Mouse (Mus musculus) retina, adult 2 months (tissue): ENCODE data around the gene Gm29776.

Source experiments
- DNase-seq: peaks from one replicate; pipeline ENCODE4 v3.0.0-alpha.2; 2012; ENCODE audit warnings: low read depth, low spot score

Gene Gm29776

DNA sequence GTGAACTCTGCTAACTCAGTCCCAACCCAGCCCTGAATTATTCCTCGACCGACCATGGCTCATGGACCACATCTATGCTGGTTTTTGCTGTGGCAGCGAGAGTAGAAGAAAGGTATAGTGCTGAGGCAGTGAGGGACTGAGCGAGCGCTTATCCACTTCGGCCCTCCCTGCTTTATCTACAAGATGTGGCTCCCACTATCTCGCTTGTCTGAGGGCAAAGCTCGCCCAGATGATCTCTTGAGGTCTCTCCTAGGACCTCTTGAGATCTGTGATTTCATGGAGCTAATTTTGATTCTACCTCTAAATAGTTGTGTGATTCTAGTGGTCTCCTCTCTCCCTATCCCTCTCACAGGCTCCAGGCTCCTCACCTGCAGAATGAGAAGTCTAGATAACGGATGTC is 10.4 kb upstream of the Gm29776 start:
- DNase-seq, result no peak

DNA sequence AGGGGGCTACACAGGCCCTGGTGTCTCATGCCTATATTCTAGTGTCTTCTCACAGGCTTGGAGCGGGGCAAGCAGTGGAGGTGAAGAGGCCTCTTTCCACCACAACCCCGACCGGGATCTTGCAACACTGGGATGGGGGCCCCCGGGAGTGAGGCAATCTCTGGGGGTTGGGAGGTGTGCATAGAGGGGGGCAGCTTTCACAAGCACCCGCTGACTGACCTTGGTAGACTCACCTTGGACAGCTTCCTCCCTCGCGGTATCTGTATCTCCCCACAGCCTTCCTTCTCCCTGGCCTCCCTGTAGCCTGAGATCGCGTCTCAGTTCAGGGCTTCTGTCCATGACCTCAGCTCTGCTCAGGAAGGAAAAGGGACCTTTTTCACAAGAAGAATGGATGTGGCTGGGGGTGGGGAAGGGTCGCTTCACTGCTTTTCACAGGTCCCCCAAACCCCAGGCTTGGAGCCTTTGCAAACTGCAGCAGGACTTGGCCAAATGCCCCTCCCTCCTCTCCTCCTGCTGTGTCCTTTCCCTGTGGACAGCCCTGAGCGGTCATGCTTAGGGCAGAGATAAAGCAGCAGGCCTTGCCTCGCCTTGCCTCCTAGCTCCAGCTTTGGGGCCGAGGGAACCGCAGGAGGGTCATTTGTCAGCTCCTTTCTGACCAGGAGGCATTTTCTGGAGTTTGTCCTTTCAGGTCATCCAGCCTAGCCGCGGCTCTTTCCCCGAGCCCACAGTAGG is 8.1 kb upstream of the Gm29776 start:
- no peak for DNase-seq

- no peak for DNase-seq
Measured at GRCm38 (mm10) chr14:54705844-54706243, 7.2 kb upstream of the Gm29776 start.

DNA sequence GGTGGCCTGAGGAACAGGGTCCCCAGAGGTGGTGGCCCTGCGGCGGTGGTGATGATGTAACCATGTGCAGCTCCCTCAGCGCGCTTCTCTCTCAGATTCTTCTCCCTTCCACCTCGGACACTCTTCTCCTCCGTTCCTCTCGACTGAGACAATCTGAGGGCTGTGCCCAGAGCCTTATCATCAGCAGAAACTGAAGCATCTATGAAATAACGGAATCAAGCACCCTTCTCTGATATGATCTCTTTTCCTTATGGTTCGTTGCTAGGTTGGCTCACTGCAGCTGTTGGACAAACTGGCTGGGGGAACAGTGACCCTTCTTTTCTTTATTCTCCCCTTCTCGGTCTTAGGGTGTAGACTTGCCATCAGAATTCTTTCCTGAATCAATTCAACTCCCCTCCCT is 4.6 kb upstream of the Gm29776 start:
- no peak for DNase-seq

DNA sequence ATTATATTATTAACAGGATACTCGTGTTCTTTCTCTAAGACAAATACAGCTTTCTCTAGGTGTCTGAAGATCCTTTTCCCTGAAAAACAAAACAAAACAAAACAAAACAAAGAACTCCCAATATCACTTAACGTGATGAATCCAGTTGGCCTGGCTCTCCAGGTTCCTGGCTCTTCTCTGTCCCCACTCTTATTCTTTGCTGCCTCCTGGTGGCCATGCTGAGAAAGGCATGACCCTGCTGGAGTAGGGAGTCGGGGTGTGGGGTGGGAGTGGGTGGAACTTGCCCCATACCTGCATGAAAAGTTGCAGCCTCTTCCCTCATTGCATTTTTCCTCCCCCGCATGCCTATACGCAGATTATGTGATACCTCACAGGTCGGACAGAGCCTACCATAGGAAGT is 2.7 kb upstream of the Gm29776 start:
- peak; percentile 57 for DNase-seq

- no peak for DNase-seq
Measured at GRCm38 (mm10) chr14:54699586-54699985, 953 bp upstream of the Gm29776 start.

DNA sequence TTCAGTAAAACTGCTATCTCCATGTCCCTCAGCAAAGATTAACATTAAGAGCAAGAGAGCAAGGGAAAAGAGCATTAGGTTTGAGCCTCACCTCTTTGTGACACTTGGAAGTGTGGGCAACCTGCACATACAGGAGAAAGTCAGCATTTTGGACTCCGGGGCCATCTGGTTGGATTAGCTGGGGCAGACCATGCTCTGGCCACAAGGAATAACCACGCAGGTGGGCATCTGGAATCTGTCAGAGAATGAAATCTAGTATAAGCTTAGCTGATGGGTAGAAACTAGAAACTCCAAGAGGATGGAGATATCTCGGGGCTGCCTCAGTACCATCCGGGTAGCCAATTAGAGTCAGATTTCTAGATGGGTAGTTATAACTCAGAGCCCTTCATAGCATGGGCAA is 1.9 kb downstream of the Gm29776 start:
- DNase-seq, result no peak

DNA sequence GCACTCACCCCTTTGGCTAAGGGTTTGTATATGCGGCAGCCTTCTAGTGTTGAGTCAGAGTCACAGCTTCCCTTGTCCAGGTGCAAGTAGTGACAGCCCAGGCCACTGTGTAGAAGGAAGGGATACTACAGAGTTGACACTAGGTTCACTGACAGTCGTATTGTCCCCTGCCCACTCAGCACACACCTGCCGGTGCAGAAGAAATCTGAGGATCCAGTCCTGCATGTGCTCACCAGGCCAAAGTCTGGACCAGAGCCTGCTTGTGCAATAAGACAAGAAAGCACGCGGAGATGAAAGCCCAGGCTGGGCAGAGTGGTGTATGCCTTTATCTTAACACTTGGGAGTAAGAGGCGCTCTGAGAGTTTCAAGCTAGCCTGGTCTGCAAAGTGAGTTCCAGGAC is 3.6 kb downstream of the Gm29776 start:
- DNase-seq, result no peak

- DNase-seq, result no peak
Measured at GRCm38 (mm10) chr14:54687251-54687650, 11.4 kb downstream of the Gm29776 start.

DNA sequence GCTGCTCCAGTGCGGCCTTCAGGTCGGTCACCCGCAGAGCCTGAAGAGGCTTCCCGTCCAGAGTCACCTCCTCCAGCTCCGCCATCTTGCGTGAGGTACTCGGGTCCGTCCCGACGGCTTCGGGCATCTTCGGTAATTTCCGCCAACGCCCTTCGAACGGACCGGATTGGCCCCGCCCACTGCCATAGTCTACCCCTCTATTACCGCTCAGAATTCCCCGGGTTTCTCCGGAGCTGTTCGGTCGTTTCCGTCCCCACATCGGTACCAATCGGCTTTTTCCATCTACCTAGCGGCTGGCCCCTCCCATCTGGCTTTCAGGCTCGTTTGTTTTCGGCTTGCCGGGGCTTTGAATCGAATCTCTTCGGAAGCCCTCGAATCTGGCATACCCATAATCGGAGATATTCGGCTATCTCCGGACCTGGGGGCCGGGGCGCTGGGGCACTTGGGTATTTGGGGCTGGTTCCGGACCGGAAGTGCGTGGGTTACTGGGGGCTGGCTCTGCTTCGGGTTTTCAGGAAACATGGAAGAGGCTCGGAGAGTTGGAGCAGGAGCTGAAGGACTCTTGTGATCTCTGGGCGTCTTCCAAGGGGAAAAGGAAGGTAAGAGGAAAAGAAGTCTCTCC is 12.0 kb downstream of the Gm29776 start, which contains the start of gene Acin1:
Gene Acin1, minus strand, starts transcription at position 410 of the 622 bp plus-strand sequence.
- peak; percentile 99 for DNase-seq

DNA sequence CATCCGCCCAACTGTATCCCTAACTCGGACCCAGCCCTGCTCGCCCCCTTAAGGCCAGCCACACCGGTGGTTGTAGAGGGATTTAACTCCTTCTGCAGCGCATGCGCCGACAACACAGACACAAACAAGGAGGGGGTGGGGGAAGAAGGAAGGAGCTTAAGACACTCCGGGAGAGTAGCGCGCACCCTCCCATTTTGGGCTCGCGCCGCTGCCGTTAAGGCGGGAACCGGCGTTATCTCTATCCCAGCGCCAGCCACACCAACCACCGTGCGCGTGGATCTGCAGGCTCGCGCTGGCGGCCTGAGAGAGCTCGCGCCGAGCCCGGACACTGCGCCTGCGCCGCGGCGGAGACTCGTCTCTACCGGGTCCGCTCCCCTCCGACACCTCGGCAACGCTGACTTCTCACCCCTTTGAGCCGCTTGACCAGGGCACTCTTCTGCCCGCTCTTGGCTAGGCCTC is 12.5 kb downstream of the Gm29776 start, which contains the start of gene 1700123O20Rik:
Gene 1700123O20Rik, plus strand, starts transcription at position 154 of the 459 bp plus-strand sequence.
- peak; percentile 79 for DNase-seq

DNA sequence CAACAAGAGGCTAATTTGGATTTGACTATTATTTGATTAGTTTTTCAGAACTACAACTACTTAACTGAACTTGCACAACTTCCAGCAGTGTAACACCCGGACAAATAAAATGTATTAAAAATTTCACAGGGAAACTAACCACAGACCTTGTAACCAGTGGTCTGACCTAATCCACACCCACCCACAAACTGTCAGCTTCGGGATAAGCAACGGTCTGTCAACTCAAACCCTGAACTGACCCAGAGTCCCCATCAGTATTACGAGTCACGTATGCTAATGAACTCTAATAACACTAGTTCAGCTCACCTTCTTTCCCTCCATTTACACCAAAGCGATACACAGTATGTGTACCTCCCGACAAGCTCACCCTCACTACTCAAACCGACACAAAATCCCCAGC is 13.2 kb downstream of the Gm29776 start:
- no peak for DNase-seq

GRCm38 (mm10) chr14:54682396-54682795 is 16.2 kb downstream of the Gm29776 start:
- DNase-seq, result no peak

GRCm38 (mm10) chr14:54678657-54679304 is 19.9 kb downstream of the Gm29776 start:
- no peak for DNase-seq

DNA sequence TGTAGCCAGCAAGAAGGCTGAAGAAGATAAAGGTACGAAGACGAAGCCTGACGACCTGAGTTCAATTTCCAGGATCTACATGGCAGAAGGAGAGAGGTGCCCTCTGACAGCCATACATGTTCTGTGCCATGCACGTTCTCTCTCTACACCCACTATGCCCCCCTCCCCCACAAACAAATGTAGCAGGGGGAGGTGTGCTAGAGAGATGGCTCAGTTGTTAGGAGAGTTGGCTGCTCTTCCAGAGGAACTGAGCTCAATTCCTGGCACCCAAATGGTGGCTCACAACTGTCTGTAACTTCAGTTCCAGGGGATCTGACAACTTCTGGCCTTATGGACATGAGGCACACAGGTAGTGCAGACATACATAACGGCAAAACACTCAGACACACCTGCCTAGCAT is 22.3 kb downstream of the Gm29776 start:
- DNase-seq, result no peak

DNA sequence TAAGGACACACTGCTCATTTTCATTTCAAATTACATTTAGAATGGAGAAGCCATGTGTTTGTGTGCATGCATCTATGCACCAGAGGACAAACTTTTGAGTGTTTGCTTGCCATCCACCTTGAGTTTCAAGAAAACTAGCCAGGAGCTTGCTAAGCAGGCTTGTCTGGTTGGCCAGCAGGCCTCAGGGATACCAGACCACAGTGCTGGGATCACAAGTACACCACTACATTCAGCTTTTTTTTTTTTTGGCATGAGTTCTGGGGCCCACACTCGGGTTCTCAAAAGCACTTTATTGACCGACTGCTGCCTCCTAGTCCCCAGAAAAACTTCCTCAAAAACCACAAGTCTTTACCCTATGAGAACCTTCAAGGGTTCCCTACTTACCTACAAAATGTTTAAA is 24.3 kb downstream of the Gm29776 start:
- DNase-seq, result no peak

- DNase-seq, result no peak
Measured at GRCm38 (mm10) chr14:54669381-54669780, 29.3 kb downstream of the Gm29776 start.

GRCm38 (mm10) chr14:54664477-54665222 is 34.0 kb downstream of the Gm29776 start:
- no peak for DNase-seq

GRCm38 (mm10) chr14:54660009-54660408 is 38.6 kb downstream of the Gm29776 start:
- no peak for DNase-seq

DNA sequence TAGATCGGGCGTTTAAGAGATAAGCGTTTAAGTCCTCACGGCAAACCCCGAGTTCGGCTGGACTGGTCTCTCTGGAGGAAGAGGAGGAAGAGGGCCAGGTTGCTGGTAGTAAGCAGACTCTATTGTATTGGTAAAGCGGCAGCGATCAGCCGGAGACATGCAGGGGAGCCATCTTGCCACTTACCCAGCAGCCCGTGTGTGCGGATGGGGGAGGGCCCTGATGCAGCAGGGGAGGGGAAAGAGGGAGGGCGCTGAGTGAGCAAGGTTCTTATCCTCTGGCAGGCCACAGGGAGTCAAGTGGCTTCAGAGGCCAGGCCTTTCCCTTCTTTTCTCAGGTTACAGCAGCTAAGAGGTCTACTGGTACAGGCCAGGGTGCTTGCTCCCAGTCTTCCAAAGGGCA is 45.1 kb downstream of the Gm29776 start:
- DNase-seq, result peak; percentile 67

DNA sequence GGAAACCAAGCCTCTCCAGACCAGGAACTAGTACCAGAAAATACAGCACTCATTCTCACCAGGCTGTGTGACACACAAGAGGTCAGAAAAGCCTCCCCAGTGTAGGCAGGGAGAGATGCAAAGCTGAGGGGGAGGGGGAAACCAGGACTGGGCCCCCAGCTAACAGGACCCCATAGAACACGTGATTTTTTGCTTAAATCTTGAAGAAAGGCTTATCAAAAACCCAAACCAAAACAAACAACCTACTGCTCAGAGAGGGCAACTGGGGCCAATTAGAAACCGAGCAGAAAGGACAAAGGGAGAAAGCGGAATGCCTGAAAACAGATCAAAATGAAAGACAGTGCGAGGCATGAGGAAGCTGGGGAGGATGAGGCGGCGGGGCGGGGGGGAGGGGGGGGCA is 45.8 kb downstream of the Gm29776 start:
- no peak for DNase-seq

- no peak for DNase-seq
Measured at GRCm38 (mm10) chr14:54651556-54651955, 47.1 kb downstream of the Gm29776 start.
